ENCODE assay signal across 19 mouse cellular contexts in the genomic region with DNA sequence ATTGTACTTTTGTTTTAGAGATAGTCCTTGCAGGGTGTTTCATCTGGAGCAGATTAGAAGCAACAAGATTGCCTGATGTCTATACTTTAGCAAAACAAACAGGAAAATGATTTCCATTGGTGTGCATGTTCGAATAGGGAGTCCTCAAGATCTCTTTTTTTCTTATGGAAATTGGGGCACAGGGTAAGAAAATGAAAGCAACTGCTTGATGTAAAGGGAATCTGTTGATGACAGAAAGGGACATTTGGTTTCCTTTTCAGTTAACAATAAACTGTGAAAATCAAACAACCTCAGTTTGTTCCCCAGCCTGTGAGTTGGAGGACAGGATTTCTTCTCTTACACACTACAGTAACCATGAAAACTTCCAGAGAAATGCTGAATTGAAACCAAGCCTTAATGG. TPM values are rescaled to one million over a fixed set of nuclear protein-coding genes. Genes with fewer than 3 reads are reported as not detected.
A peak's percentile ranks its signal among the peaks of the same experiment; 100 is the strongest.
DNase-seq lines count a peak whose midpoint lies in the region; ATAC-seq and TF ChIP-seq lines count a peak whose summit lies in the region.
"Had no signal": no experiment of that assay in that cellular context is flagged by ENCODE, and none has a peak within 500 bp of the region (broad histone marks: within the 10 kb centered on the region; RNA-seq: fewer than 3 reads in every experiment).

No protein-coding gene starts in this region.

- no peaks in the 10 kb centered on the region for H3K27me3 ChIP-seq in hindbrain, embryonic 10.5 days (ENCODE audit: insufficient read depth, poor library complexity, severe bottlenecking)
- no peaks in the 10 kb centered on the region for H3K27me3 ChIP-seq in hindbrain, postnatal 0 days (ENCODE audit: insufficient read depth, low read length)
- H3K27me3 ChIP-seq in heart, embryonic 10.5 days (ENCODE audit: insufficient read depth, poor library complexity, severe bottlenecking) = no peaks in the 10 kb centered on the region
- H3K27me3 ChIP-seq: embryonic facial prominence, embryonic 15.5 days; limb, embryonic 15.5 days; neural tube, embryonic 12.5 days had no signal

- H3K4me2 ChIP-seq in hindbrain, postnatal 0 days (ENCODE audit: low read depth, low read length) = no peak overlapping the region
- H3K4me2 ChIP-seq: embryonic facial prominence, embryonic 15.5 days; heart, embryonic 11.5 days; limb, embryonic 15.5 days; neural tube, embryonic 12.5 days had no signal

- no peaks in the 10 kb centered on the region for H3K9me3 ChIP-seq in hindbrain, embryonic 10.5 days
- H3K9me3 ChIP-seq in hindbrain, postnatal 0 days (ENCODE audit: low read length) = no peaks in the 10 kb centered on the region
- H3K9me3 ChIP-seq in heart, embryonic 10.5 days = no peaks in the 10 kb centered on the region
- H3K9me3 ChIP-seq: embryonic facial prominence, embryonic 15.5 days; limb, embryonic 15.5 days; neural tube, embryonic 12.5 days had no signal

- no peak for TF ChIP-seq CTCF in brain, embryonic 14.5 days (IDR thresholded peaks at IDR 0.05; ENCODE audit: borderline replicate concordance, extremely low read depth, insufficient read depth, insufficient read length)
- TF ChIP-seq CTCF in hindbrain, postnatal 0 days (IDR thresholded peaks at IDR 0.05; ENCODE audit: low read depth) = no peak

- no peaks in the 10 kb centered on the region for H3K36me3 ChIP-seq in hindbrain, embryonic 10.5 days
- H3K36me3 ChIP-seq in hindbrain, postnatal 0 days (ENCODE audit: insufficient read depth, low read length) = no peaks in the 10 kb centered on the region
- H3K36me3 ChIP-seq in heart, embryonic 10.5 days = no peaks in the 10 kb centered on the region
- H3K36me3 ChIP-seq: embryonic facial prominence, embryonic 15.5 days; limb, embryonic 15.5 days; neural tube, embryonic 12.5 days had no signal

- no peak overlapping the region for H3K4me3 ChIP-seq in hindbrain, embryonic 10.5 days
- H3K4me3 ChIP-seq in hindbrain, postnatal 0 days (ENCODE audit: low read length) = no peak overlapping the region
- no peak overlapping the region for H3K4me3 ChIP-seq in heart, embryonic 10.5 days
- H3K4me3 ChIP-seq: embryonic facial prominence, embryonic 15.5 days; limb, embryonic 15.5 days; neural tube, embryonic 12.5 days had no signal

- no peak overlapping the region for H3K9ac ChIP-seq in hindbrain, postnatal 0 days (replicated peaks; ENCODE audit: low read length)
- H3K9ac ChIP-seq: embryonic facial prominence, embryonic 15.5 days; limb, embryonic 15.5 days; neural tube, embryonic 12.5 days had no signal

- no peak for TF ChIP-seq POLR2A in brain, embryonic 14.5 days (IDR thresholded peaks at IDR 0.05; ENCODE audit: borderline replicate concordance, extremely low read depth, insufficient read depth, insufficient read length, poor library complexity, severe bottlenecking)

- 58% methylated on average over 1 of the region's 1 CpGs for WGBS in hindbrain, embryonic 10.5 days
- 40% methylated on average over 1 of the region's 1 CpGs for WGBS in hindbrain, postnatal 0 days
- 72% methylated on average over 1 of the region's 1 CpGs for WGBS in heart, embryonic 10.5 days

- H3K4me1 ChIP-seq in hindbrain, embryonic 10.5 days (replicated peaks) = peaks cover 12% of the 10 kb centered on the region
- H3K4me1 ChIP-seq in hindbrain, postnatal 0 days (ENCODE audit: insufficient read depth, low read length) = no peaks in the 10 kb centered on the region
- 0 out of 2 replicates have a peak, but pooled peaks cover 3% of the 10 kb centered on the region for H3K4me1 ChIP-seq in heart, embryonic 10.5 days
- H3K4me1 ChIP-seq: embryonic facial prominence, embryonic 15.5 days; limb, embryonic 15.5 days had no signal

- peak overlapping the region; percentile 29; the same call in 1 of the 2 replicates for H3K27ac ChIP-seq in hindbrain, embryonic 10.5 days
- H3K27ac ChIP-seq in hindbrain, postnatal 0 days = peak overlapping the region; percentile 16; the same call in 1 of the 2 replicates
- no peak overlapping the region for H3K27ac ChIP-seq in heart, embryonic 10.5 days
- H3K27ac ChIP-seq: embryonic facial prominence, embryonic 15.5 days; limb, embryonic 15.5 days; neural tube, embryonic 12.5 days had no signal

- no peak for ATAC-seq in hindbrain, postnatal 0 days
- ATAC-seq: inflammation-experienced regulatory T-cells, adult 6 months; lung, postnatal 0 days had no signal

- DNase-seq in adipocyte (ENCODE audit: low spot score) = peak; percentile 51
- DNase-seq in brain, embryonic 14.5 days (ENCODE audit: low read depth) = peak; percentile 40
- DNase-seq in hindbrain, embryonic 10.5 days (ENCODE audit: low spot score) = no peak
- DNase-seq in hindbrain, postnatal 0 days (ENCODE audit: low spot score) = no peak
- DNase-seq in kidney, postnatal 4 days = no peak
- DNase-seq in heart, embryonic 10.5 days (ENCODE audit: low spot score) = no peak
- no peak for DNase-seq in layer of hippocampus, postnatal 36 days
- DNase-seq in cerebellum, adult 18-20 months = no peak
- DNase-seq: adrenal gland, adult 8-10 months; cerebellum, postnatal 14 days; heart, postnatal 10 days; kidney, adult 8-10 months; kidney, postnatal 14 days had no signal

RNA-seq across cellular contexts. Expression of a gene that starts 47.4 kb away (rescaled TPM):
- 49.4 and 58.5 TPM in 2 replicates for polyA plus RNA-seq in brain, embryonic 14.5 days (2012; rRNA removed)
- 43.3 and 44.1 TPM in 2 replicates for polyA plus RNA-seq in hindbrain, embryonic 10.5 days (2016; fragmentation: Nextera tagmentation; extraction: Ambion mirVana)
- 38.9 and 44.3 TPM in 2 replicates for total RNA-seq in hindbrain, postnatal 0 days (2014; rRNA removed)
- polyA plus RNA-seq in hindbrain, postnatal 0 days (2015; fragmentation: Nextera tagmentation; extraction: Ambion mirVana) = 235 and 238 TPM in 2 replicates
- polyA plus RNA-seq in heart, embryonic 10.5 days (2016; fragmentation: Nextera tagmentation; extraction: Ambion mirVana) = 49.0 and 50.3 TPM in 2 replicates
- total RNA-seq in layer of hippocampus, postnatal 36 days (2021) = 100 to 1,000 TPM; 223 to 229 TPM

RNA-seq across cellular contexts. Expression of a gene that starts 53.9 kb away (rescaled TPM):
- 20.4 and 26.1 TPM in 2 replicates for polyA plus RNA-seq in brain, embryonic 14.5 days (2012; rRNA removed)
- 24.7 and 31.2 TPM in 2 replicates for polyA plus RNA-seq in hindbrain, embryonic 10.5 days (2016; fragmentation: Nextera tagmentation; extraction: Ambion mirVana)
- total RNA-seq in hindbrain, postnatal 0 days (2014; rRNA removed) = 10.0 and 11.0 TPM in 2 replicates
- 46.2 and 51.9 TPM in 2 replicates for polyA plus RNA-seq in hindbrain, postnatal 0 days (2015; fragmentation: Nextera tagmentation; extraction: Ambion mirVana)
- polyA plus RNA-seq in heart, embryonic 10.5 days (2016; fragmentation: Nextera tagmentation; extraction: Ambion mirVana) = 18.9 and 21.6 TPM in 2 replicates
- 10 to 100 TPM; 54.1 to 55.5 TPM for total RNA-seq in layer of hippocampus, postnatal 36 days (2021)

Comparison
In these comparisons a context has a peak if more than half of its experiments do, and no peak if none do; other contexts are left out.
1. DNase-seq: peak in adipocyte (single experiment) and brain, embryonic 14.5 days (single experiment); none in hindbrain, embryonic 10.5 days (single experiment), hindbrain, postnatal 0 days (single experiment), kidney, postnatal 4 days (0 of 2), heart, embryonic 10.5 days (single experiment), layer of hippocampus, postnatal 36 days (0 of 2) and cerebellum, adult 18-20 months (0 of 2).